Mouse (Mus musculus) heart, embryonic 14.5 days (tissue): ENCODE measurements at regions not wholly inside any gene's neighbourhood (a gene's known extent, or its start where the extent isn't known, plus 50 kb on each side); places are given as distances from the start of the nearest gene placed in this dataset.

Source experiments
- ATAC-seq: fragments of 200-750 bp; cut with Nextera tagmentation; 2 replicates; pipeline ENCODE4 v1.8.0; 2017; ENCODE audit warnings: low read depth, moderate TSS enrichment; ENCODE audit not compliant: insufficient number of reproducible peaks, insufficient read depth, low FRiP score
- H3K27ac ChIP-seq, 2 experiments: fragments of 200-500 bp in 1 of 2; fragments of 300-500 bp in 1 of 2; sonication (generic) in 1 of 2; replicated peaks in 1 of 2; 2 replicates each; pipeline ENCODE4 v1.5.1; 2012 to 2014; ENCODE audit warnings: low read depth in 2 of 2, low read length in 2 of 2, control low read depth in 1 of 2, mild to moderate bottlenecking in 1 of 2, mixed read lengths in 1 of 2; ENCODE audit not compliant: control insufficient read depth in 1 of 2, insufficient read depth in 1 of 2
- H3K27me3 ChIP-seq: fragments of 300-500 bp; sonication (generic); 2 replicates; pipeline ENCODE4 v1.6.1; 2014; ENCODE audit warnings: mild to moderate bottlenecking, low read length, control low read depth; ENCODE audit not compliant: control insufficient read depth, insufficient read depth
- H3K36me3 ChIP-seq: fragments of 300-500 bp; sonication (generic); 2 replicates; pipeline ENCODE4 v1.6.1; 2014; ENCODE audit warnings: mild to moderate bottlenecking, control low read depth, low read length, mixed read lengths; ENCODE audit not compliant: control insufficient read depth, insufficient read depth
- H3K4me1 ChIP-seq, 2 experiments: fragments of 200-500 bp in 1 of 2; fragments of 300-500 bp in 1 of 2; sonication (generic) in 1 of 2; 2 replicates each; pipeline ENCODE4 v1.6.1; 2012 to 2014; ENCODE audit warnings: low read length in 2 of 2, control low read depth in 1 of 2, mixed read lengths in 1 of 2; ENCODE audit not compliant: control insufficient read depth in 2 of 2, insufficient read depth in 2 of 2
- H3K4me2 ChIP-seq: fragments of 300-500 bp; sonication (generic); 2 replicates; pipeline ENCODE4 v1.6.1; 2014; ENCODE audit warnings: mild to moderate bottlenecking, low read length
- H3K4me3 ChIP-seq, 2 experiments: fragments of 200-500 bp in 1 of 2; fragments of 300-500 bp in 1 of 2; sonication (generic) in 1 of 2; 2 replicates each; pipeline ENCODE4 v1.5.1; 2012 to 2014; ENCODE audit warnings: low read length in 2 of 2, mild to moderate bottlenecking in 2 of 2, control low read depth in 1 of 2, low read depth in 1 of 2, moderate library complexity in 1 of 2; ENCODE audit not compliant: control insufficient read depth in 1 of 2, insufficient read depth in 1 of 2
- H3K9ac ChIP-seq: fragments of 300-500 bp; sonication (generic); 2 replicates; pipeline ENCODE4 v1.6.1; 2014; ENCODE audit warnings: mild to moderate bottlenecking, low read length
- H3K9me3 ChIP-seq: fragments of 300-500 bp; sonication (generic); 2 replicates; pipeline ENCODE4 v1.6.1; 2016; ENCODE audit warnings: low read length, control low read depth; ENCODE audit not compliant: control insufficient read depth
- WGBS: fragments of 180-500 bp; shearing (Covaris S2); extraction: QIAGEN DNeasy Blood & Tissue Kit; methylation state at CpG from one replicate; pipeline ENCODE4 v1.1.7; 2014; 5-methylcytosine and 5-hydroxymethylcytosine counted together

DNA sequence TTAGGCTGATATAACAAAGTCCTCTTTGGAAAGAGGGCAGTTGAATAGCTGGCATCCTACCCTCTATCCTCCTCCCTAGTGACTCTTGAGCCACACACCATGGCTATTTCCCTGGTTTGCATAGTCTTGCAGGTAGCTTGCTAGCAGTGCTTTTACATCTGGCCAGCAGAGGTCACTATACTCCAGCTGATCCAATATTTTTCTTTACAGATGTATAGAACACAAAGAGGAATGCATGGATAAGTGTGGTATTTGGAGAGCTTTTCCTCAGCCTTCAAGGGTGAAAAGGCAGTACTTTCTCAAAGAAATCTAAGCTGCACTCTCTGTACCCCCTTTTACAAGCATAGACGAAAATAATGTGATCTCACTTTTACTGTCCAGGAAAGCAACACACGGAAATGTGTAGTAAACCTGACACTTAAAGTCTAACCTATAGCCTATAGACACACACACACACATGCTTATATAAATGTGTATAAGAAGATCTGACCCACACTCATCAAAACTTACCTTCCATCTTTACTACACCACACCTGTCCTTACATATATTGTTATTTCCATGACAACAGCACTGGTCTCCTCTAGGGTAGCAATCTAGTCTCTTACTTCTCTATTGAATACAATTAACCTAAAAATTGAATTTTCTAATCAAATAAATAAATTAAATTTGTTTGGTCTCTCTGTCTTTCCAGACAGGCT lies 105.0 kb downstream of the Avpr1a start:
- Histone ChIP-seq H3K4me1 (peaks cover 2 to 8% of the 10 kb centered on the region in 2 experiments; a peak in 2 of 4 replicates), H3K27me3 (no peaks in the 10 kb centered on the region; the same call in 1 of the 2 replicates), H3K4me3 (no peak overlapping the region), H3K4me2 (no peak overlapping the region), H3K36me3 (no peaks in the 10 kb centered on the region), H3K9me3 (no peaks in the 10 kb centered on the region), H3K27ac (no peak overlapping the region), H3K9ac (no peak overlapping the region)
- ATAC-seq, result no peak
- WGBS, result 59% methylated on average over 2 of the region's 2 CpGs

DNA sequence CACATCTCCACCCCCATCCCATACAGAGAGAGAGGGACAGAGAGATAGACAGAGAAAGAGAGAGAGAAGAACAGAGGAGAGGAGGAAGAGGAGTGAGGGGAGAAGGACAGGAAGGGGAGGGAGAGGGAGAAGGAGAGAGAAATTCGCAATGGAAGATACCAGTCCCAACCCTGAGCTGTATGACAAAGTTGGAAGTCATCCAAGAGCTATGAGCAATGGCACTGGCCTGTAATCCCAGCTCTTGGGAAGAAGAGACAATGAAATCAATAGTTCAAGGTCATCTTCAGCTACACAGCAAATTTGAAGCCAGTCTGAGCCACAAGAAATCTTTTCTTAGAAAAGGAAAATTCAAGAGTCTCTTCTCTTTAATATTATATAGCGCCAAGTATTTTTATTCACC lies 105.6 kb downstream of the Avpr1a start:
- Histone ChIP-seq H3K4me3 (no peak overlapping the region), H3K4me1 (peaks cover 2 to 8% of the 10 kb centered on the region in 2 experiments; a peak in 2 of 4 replicates), H3K9me3 (no peaks in the 10 kb centered on the region), H3K9ac (no peak overlapping the region), H3K27ac (no peak overlapping the region; a peak in 1 of 4 replicates), H3K27me3 (no peaks in the 10 kb centered on the region; the same call in 1 of the 2 replicates), H3K36me3 (no peaks in the 10 kb centered on the region), H3K4me2 (no peak overlapping the region)
- 48% methylated on average over 2 of the region's 2 CpGs for WGBS
- ATAC-seq, result no peak

DNA sequence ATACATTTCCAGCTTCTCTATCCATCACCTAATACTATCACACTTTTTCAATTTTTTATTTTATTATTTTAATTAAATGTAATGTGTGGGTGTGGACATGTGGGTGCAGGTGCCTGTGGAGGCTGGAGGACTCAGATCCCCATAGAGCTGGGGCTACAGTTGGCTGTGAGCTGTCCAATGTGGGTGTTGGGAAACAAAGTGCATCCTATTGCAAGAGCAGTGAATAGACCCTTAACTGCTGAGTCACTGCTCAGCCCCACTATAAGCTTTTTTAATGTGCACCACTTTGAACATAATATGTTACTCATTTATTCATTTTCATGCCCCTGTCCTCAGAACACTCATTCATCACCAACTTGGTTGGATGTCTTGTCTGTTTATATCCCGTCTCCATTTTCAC lies 110.4 kb downstream of the Avpr1a start:
- WGBS, result 89% methylated on average over 1 of the region's 1 CpGs
- no peak overlapping the region for H3K9ac ChIP-seq
- no peaks in the 10 kb centered on the region for H3K9me3 ChIP-seq
- no peaks in the 10 kb centered on the region for H3K27me3 ChIP-seq
- H3K4me3 ChIP-seq, result no peak overlapping the region
- ATAC-seq, result no peak
- H3K27ac ChIP-seq, result no peak overlapping the region
- H3K4me2 ChIP-seq, result no peak overlapping the region
- H3K4me1 ChIP-seq, result peaks cover 2 to 3% of the 10 kb centered on the region in 2 experiments; a peak in 2 of 4 replicates
- no peaks in the 10 kb centered on the region for H3K36me3 ChIP-seq

DNA sequence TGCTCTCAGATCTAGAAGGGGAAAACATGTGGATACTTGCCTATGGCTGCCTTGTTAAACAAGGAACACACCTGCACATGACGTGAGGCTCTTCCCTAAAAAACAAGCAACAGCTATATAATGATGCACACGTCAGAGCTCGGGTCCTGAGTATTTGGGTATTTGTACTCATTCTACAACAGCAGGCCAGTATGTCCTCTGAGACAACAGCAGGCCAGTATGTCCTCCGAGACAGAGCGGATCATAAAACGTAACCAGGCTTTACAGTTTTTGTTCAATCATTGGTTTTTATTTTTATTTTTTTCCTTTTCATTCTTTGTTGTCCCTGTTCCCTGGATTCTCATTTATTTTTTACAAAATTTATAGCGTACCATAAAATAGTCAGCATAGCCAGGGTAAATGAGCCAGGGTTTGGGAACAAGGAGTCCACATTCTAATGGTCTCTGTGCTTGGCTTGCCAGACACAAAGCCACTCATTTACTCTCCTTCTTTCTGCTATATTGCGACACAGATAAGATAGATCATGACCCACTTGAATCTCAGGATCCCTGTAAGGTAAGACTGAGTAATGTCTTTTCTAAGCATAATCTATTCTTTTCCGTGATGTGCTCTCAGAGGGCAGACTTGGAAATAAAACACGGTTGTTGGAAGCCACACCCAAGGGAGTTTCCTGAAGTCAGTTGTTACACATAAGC lies 111.8 kb downstream of the Avpr1a start:
- Histone ChIP-seq H3K4me2 (no peak overlapping the region), H3K4me1 (no peaks in the 10 kb centered on the region), H3K27ac (no peak overlapping the region), H3K9ac (no peak overlapping the region), H3K4me3 (no peak overlapping the region), H3K9me3 (no peaks in the 10 kb centered on the region), H3K27me3 (no peaks in the 10 kb centered on the region), H3K36me3 (no peaks in the 10 kb centered on the region)
- no peak for ATAC-seq
- 78% methylated on average over 10 of the region's 10 CpGs for WGBS

DNA sequence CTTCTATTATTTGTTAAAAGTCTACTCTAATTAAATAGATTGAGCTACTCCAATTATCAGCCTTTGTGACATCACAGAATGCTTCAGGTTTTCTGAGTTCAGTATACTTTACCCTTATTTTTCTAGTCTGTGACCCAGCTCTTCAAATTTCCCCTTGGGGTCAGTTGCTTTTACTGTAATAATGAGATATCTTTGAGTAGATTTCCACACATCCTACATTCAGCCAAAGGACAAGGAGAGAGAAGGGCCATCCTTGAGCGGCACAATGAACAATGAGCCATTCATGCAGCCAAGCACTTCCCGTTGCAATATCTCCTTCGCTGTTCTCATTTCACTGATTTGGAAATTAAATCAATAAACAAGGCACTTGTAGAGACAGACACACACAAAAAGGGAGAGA lies 113.6 kb downstream of the Avpr1a start:
- Histone ChIP-seq H3K4me3 (no peak overlapping the region), H3K36me3 (no peaks in the 10 kb centered on the region), H3K4me2 (no peak overlapping the region), H3K4me1 (no peaks in the 10 kb centered on the region), H3K9ac (no peak overlapping the region), H3K27me3 (no peaks in the 10 kb centered on the region), H3K27ac (no peak overlapping the region), H3K9me3 (no peaks in the 10 kb centered on the region)
- ATAC-seq, result no peak
- WGBS, result 62% methylated on average over 3 of the region's 3 CpGs

DNA sequence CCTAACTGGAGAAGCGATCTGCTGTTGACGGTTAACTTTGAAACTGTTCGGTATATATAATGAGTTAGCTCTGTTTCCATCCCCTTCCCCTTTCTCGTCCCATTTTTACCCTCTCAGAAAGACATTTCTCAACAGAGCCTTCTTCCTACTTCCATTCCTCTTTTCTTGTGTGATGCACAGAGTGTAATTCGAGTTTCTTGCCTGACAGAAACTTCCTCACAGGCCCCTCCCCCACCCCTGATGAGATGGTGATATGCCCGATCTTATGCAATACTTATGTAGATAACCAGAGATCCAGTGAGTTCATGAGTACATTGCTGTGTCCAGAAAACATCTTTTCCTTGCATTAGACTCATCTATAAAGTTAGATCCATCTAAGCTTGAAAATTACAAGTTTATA lies 114.2 kb downstream of the Avpr1a start:
- WGBS, result 72% methylated on average over 6 of the region's 6 CpGs
- Histone ChIP-seq H3K4me3 (no peak overlapping the region), H3K27me3 (no peaks in the 10 kb centered on the region), H3K9me3 (no peaks in the 10 kb centered on the region), H3K27ac (no peak overlapping the region), H3K4me1 (no peaks in the 10 kb centered on the region), H3K4me2 (no peak overlapping the region), H3K36me3 (no peaks in the 10 kb centered on the region), H3K9ac (no peak overlapping the region)
- no peak for ATAC-seq

DNA sequence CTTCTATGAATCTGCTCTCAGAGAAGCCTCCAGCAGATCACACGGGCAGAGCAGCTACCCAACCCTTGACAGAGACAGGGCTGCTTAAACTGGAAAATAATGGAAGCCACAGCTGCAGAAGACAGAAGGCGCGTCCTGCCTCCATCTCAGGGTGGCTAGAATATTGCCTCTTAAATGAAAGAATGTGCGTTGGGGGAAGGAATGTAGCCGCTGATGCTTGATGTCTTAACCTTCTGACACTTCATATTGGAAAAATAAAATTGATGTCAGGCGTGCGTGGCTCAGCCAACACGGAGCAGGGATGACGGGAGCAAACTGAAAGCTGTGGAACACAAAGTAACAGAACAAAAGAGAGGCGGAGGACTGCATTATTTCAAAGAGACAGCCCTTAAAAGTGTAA lies 114.6 kb upstream of the Ppm1h start:
- H3K9ac ChIP-seq, result no peak overlapping the region
- H3K4me3 ChIP-seq, result no peak overlapping the region; a peak in 1 of 4 replicates
- 60% methylated on average over 10 of the region's 10 CpGs for WGBS
- no peaks in the 10 kb centered on the region for H3K36me3 ChIP-seq
- no peak overlapping the region for H3K27ac ChIP-seq
- peak overlapping the region; percentile 28; the same call in 1 of the 2 replicates for H3K4me2 ChIP-seq
- H3K4me1 ChIP-seq, result no peaks in the 10 kb centered on the region
- no peaks in the 10 kb centered on the region for H3K9me3 ChIP-seq
- no peaks in the 10 kb centered on the region for H3K27me3 ChIP-seq
- no peak for ATAC-seq
